Comparison of ENCODE assay signal across 22 mouse cellular contexts in the genomic region with DNA sequence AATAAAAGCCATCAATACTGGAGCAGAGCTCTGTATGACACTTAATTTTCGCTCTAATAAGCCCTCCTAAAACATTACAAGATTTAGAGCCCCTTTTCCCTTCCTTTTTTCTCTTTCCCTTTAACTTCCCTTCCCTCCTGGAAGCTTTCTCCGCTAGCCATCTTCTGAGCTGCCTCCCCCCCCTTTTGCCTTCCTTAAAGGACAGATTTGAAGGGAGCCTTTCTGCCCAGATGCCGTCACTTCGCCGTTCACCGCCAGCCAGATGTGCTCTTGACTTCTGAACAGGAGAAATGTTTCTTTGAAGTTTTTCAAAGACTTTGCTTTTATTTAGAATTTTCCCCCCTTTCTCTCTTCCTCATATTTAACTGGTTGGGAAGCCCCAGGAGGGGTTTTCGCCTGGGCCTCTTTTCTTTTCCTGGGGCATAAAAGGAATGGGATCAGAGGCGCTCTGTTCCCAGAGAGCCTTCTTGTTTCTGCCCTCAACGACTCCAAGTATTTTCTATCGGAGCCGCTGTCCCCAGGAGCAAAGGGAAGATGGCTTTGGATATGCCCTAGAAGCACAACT.
A peak's percentile ranks its signal among the peaks of the same experiment; 100 is the strongest.
DNase-seq lines count a peak whose midpoint lies in the region; ATAC-seq and TF ChIP-seq lines count a peak whose summit lies in the region.
"Had no signal": no experiment of that assay in that cellular context is flagged by ENCODE, and none has a peak within 500 bp of the region (broad histone marks: within the 10 kb centered on the region; RNA-seq: fewer than 3 reads in every experiment).

No protein-coding gene starts in this region.

- H3K27ac ChIP-seq in midbrain, embryonic 14.5 days (replicated peaks; ENCODE audit: low read depth, low read length): no peak overlapping the region
- H3K27ac ChIP-seq in midbrain, postnatal 0 days (ENCODE audit: low read depth, low read length): no peak overlapping the region
- peak overlapping the region; percentile 53; the same call in 1 of the 2 replicates for H3K27ac ChIP-seq in limb, embryonic 13.5 days
- H3K27ac ChIP-seq in kidney, embryonic 16.5 days (ENCODE audit: low read length): no peak overlapping the region
- H3K27ac ChIP-seq: embryonic facial prominence, embryonic 15.5 days; heart, adult 2 months; liver, embryonic 14.5 days; lung, embryonic 15.5 days had no signal

- no peak overlapping the region for H3K4me2 ChIP-seq in midbrain, embryonic 14.5 days (ENCODE audit: low read length)
- no peak overlapping the region for H3K4me2 ChIP-seq in midbrain, postnatal 0 days (ENCODE audit: low read depth, low read length, poor library complexity, severe bottlenecking)
- peak overlapping the region; percentile 43 for H3K4me2 ChIP-seq in limb, embryonic 13.5 days (replicated peaks)
- H3K4me2 ChIP-seq in kidney, embryonic 16.5 days (replicated peaks; ENCODE audit: low read depth, low read length): no peak overlapping the region
- H3K4me2 ChIP-seq: embryonic facial prominence, embryonic 15.5 days; lung, embryonic 15.5 days had no signal

- no peaks in the 10 kb centered on the region for H3K36me3 ChIP-seq in midbrain, embryonic 14.5 days (ENCODE audit: control insufficient read depth, insufficient read depth, low read length)
- H3K36me3 ChIP-seq in midbrain, postnatal 0 days (ENCODE audit: insufficient read depth, low read length): no peaks in the 10 kb centered on the region
- no peaks in the 10 kb centered on the region for H3K36me3 ChIP-seq in limb, embryonic 13.5 days
- H3K36me3 ChIP-seq in kidney, embryonic 16.5 days (ENCODE audit: insufficient read depth, low read length): no peaks in the 10 kb centered on the region
- H3K36me3 ChIP-seq: embryonic facial prominence, embryonic 15.5 days; lung, embryonic 15.5 days had no signal

- no peaks in the 10 kb centered on the region for H3K9me3 ChIP-seq in midbrain, embryonic 14.5 days (ENCODE audit: control insufficient read depth, low read length)
- no peaks in the 10 kb centered on the region for H3K9me3 ChIP-seq in midbrain, postnatal 0 days (ENCODE audit: low read length)
- no peaks in the 10 kb centered on the region for H3K9me3 ChIP-seq in limb, embryonic 13.5 days
- H3K9me3 ChIP-seq in kidney, embryonic 16.5 days (ENCODE audit: low read length): no peaks in the 10 kb centered on the region
- H3K9me3 ChIP-seq: embryonic facial prominence, embryonic 15.5 days; lung, embryonic 15.5 days had no signal

- H3K27me3 ChIP-seq in midbrain, embryonic 14.5 days (ENCODE audit: control insufficient read depth, insufficient read depth, low read length): no peaks in the 10 kb centered on the region
- no peaks in the 10 kb centered on the region for H3K27me3 ChIP-seq in midbrain, postnatal 0 days (ENCODE audit: insufficient read depth, low read length)
- H3K27me3 ChIP-seq in limb, embryonic 13.5 days: no peaks in the 10 kb centered on the region
- H3K27me3 ChIP-seq in kidney, embryonic 16.5 days (ENCODE audit: insufficient read depth, low read length): no peaks in the 10 kb centered on the region
- H3K27me3 ChIP-seq: embryonic facial prominence, embryonic 15.5 days; lung, embryonic 15.5 days; Patski had no signal

- H3K9ac ChIP-seq in midbrain, embryonic 14.5 days (replicated peaks; ENCODE audit: low read length): no peak overlapping the region
- H3K9ac ChIP-seq in midbrain, postnatal 0 days (replicated peaks; ENCODE audit: low read length, poor library complexity, severe bottlenecking): no peak overlapping the region
- no peak overlapping the region for H3K9ac ChIP-seq in limb, embryonic 13.5 days
- H3K9ac ChIP-seq in kidney, embryonic 16.5 days (replicated peaks; ENCODE audit: low read length): no peak overlapping the region
- H3K9ac ChIP-seq: embryonic facial prominence, embryonic 15.5 days; liver, embryonic 14.5 days; lung, embryonic 15.5 days had no signal

- 24% methylated on average over 11 of the region's 11 CpGs for WGBS in midbrain, embryonic 14.5 days
- 16% methylated on average over 11 of the region's 11 CpGs for WGBS in midbrain, postnatal 0 days
- 16% methylated on average over 11 of the region's 11 CpGs for WGBS in limb, embryonic 13.5 days
- WGBS in kidney, embryonic 16.5 days: 66% methylated on average over 11 of the region's 11 CpGs

- peak; percentile 42 for DNase-seq in embryo, embryonic 11 days
- no peak for DNase-seq in embryo, embryonic 9.5 days (ENCODE audit: extremely low spot score)
- DNase-seq in midbrain, embryonic 14.5 days: peak; percentile 56
- DNase-seq in midbrain, postnatal 0 days (ENCODE audit: low spot score): no peak
- no peak for DNase-seq in ovary, postnatal 10 days (ENCODE audit: low spot score)
- DNase-seq: adrenal gland, postnatal 14 days; cerebellum, adult 11-12 months; cerebellum, postnatal 25 days; gastrocnemius, postnatal 14 days; heart, adult 2 months; heart, postnatal 4 days; kidney, adult 18-20 months; kidney, postnatal 25 days; lung, postnatal 4 days; thymus, postnatal 14 days had no signal

- no peak for TF ChIP-seq CTCF in midbrain, postnatal 0 days (IDR thresholded peaks at IDR 0.05)

- H3K4me3 ChIP-seq in midbrain, embryonic 14.5 days (replicated peaks; ENCODE audit: low read depth, low read length): no peak overlapping the region
- no peak overlapping the region for H3K4me3 ChIP-seq in midbrain, postnatal 0 days (ENCODE audit: low read depth, low read length)
- no peak overlapping the region for H3K4me3 ChIP-seq in limb, embryonic 13.5 days
- no peak overlapping the region for H3K4me3 ChIP-seq in kidney, embryonic 16.5 days (ENCODE audit: low read length)
- H3K4me3 ChIP-seq: embryonic facial prominence, embryonic 15.5 days; heart, adult 2 months; lung, embryonic 15.5 days had no signal

- no peak for ATAC-seq in midbrain, embryonic 14.5 days (ENCODE audit: low FRiP score, low TSS enrichment)
- no peak for ATAC-seq in midbrain, postnatal 0 days (ENCODE audit: low FRiP score)
- ATAC-seq in limb, embryonic 13.5 days (ENCODE audit: low FRiP score, low read depth): peak; percentile 48; the same call in 1 of the 2 replicates
- no peak for ATAC-seq in kidney, embryonic 16.5 days (ENCODE audit: low FRiP score, low TSS enrichment)
- ATAC-seq: CD4-positive, CD25-positive, alpha-beta regulatory T cell, adult 4 months; Patski had no signal

- H3K4me1 ChIP-seq in midbrain, embryonic 14.5 days (ENCODE audit: control insufficient read depth, insufficient read depth, low read length): no peaks in the 10 kb centered on the region
- H3K4me1 ChIP-seq in midbrain, postnatal 0 days (ENCODE audit: insufficient read depth, low read length): no peaks in the 10 kb centered on the region; the same call in 1 of the 2 replicates
- H3K4me1 ChIP-seq in limb, embryonic 13.5 days: peaks cover 30% of the 10 kb centered on the region
- H3K4me1 ChIP-seq in kidney, embryonic 16.5 days (ENCODE audit: insufficient read depth, low read length): no peaks in the 10 kb centered on the region

Comparison
In these comparisons a context has a peak if more than half of its experiments do, and no peak if none do; other contexts are left out.
1. DNase-seq: peak in embryo, embryonic 11 days (single experiment) and midbrain, embryonic 14.5 days (single experiment); none in embryo, embryonic 9.5 days (single experiment), midbrain, postnatal 0 days (single experiment) and ovary, postnatal 10 days (single experiment).